Mouse (Mus musculus): Measurements from ENCODE around the gene Slc19a2.

Slc19a2 gene

GRCm38 (mm10) chr1:164252551-164252950, 3.7 kb downstream of the Slc19a2 start:
- no peak for DNase-seq (ENCODE audit: low spot score)

- no peak for DNase-seq (ENCODE audit: low spot score)
Measured at GRCm38 (mm10) chr1:164254836-164255235, 6.0 kb downstream of the Slc19a2 start.

DNA sequence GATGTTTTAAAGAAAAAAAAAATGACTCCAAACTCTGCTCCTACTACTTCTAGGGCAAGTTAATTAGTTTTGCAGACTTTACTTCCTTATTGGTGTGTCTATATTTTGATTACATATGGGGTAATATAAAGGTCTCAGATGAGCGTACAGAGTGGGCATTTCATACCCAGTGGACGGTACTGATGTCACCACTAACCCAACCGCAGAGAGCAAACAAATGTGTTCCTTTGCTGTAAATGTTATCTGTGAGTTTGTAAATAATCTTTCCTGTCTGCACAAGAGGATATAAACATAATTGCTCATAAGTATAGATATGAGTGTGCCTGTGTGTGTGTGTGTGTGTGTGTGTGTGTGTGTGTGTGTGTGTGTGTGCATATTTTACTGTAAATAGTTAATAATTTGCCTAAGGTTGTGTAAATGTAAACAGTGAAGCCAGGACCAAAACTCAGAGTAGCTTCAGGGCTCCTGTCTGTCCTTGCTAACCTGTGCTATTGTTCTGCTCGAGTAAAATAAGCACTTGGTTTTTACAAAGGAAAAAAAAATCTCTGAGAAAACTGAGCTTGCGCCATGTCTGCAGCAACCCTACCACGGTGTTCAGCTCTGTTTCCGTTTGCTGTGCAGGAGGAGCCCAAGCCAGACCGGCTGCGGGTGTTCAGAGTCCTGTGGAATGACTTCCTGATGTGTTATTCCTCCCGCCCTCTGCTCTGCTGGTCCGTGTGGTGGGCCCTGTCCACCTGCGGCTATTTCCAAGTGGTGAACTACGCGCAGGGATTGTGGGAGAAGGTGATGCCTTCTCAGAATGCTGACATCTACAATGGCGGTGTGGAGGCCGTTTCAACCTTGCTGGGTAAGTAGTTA, 11.6 kb downstream of the Slc19a2 start:
- DNase-seq (ENCODE audit: low spot score): no peak

DNA sequence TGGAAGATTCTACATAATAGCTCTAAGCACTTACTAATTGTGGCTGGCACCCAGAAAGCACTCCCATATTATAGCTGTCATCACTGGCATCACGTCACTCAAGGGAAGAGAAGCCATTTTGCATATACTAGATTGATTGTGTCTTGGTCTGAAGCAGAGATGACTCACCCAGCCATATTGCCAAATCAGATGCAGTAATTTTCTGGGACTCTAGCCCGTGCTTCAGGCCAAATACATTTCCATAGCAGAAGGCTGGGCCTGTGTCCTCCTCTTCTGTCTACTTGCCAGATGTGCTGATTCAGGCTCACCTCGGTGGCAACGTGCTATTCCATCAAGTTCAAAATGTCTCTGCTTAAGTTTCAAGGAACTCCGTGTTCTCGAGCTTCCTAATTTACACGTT, 12.7 kb downstream of the Slc19a2 start:
- DNase-seq (ENCODE audit: low spot score): peak; percentile 21

DNA sequence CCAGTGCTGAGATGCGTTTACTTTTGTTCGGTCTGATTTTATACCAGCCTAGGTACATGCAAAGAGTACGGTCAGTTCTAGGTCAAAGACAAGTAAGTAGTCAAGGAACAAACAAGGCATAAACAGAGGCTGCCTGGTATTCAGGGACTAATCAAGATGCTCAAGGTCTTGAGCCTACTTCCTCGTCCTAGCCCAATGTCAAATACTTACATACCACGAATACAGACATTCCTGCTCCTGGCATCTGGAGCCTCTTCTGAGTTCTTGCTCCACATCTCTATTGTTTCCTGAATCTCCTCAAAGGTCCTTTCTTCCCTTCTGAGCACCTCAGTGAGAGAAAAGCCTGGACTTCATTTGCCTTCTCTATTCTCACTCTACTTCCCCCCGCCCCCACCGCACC, 22.1 kb downstream of the Slc19a2 start:
- DNase-seq (ENCODE audit: low spot score): no peak

- DNase-seq (ENCODE audit: low spot score): no peak
Measured at GRCm38 (mm10) chr1:164273659-164274058, 24.8 kb downstream of the Slc19a2 start.

DNA sequence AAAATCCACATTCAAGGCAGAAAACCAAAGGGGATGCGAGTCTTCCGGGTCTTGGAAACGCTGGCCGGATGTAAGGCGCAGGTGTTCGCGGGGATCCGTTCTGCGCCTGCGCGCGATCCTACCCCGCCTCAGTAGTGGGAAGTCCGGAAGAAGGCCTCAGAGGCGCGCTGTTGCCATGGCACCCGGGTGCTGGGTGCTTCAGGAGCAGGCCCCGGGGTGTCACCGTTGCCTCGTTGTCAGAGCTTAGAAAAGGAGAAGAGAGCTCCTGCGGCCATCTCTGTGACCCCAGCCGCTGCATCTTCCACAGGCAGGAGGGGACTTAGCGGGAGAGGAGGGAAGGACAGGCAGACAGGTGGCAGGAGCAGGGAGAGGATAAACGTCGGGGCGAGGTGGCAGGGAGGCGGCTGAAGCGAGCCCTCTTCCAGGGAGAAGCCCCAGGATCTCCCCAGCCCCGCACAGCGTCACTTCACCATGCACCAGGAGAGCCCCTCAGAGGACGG, 26.7 kb downstream of the Slc19a2 start, which contains the start of gene Ccdc181:
Gene Ccdc181 (plus strand): TSS at position 131 of the 500 bp plus-strand sequence.
- DNase-seq (ENCODE audit: low spot score): peak; percentile 94

- DNase-seq (ENCODE audit: low spot score): no peak
Measured at GRCm38 (mm10) chr1:164276552-164276951, 27.7 kb downstream of the Slc19a2 start.

DNA sequence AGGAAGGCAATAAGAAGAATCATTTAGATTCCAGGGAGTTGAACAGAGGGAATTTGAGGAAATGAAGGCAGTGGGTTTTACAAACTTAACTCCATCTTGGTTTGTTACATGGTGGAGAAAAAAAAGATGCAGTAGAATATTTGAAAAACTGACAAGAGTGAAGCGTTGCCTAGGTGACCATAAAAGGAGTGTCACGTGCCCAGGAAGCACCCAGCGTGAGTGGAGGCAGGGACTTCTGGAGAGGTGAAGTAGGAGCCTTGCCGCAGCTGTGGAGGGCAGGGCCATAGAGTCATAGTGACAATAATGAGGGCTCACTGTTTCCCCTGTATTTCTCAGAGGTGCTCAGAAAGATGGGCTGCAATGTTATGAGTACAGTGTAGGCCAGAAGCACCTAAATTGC, 30.5 kb downstream of the Slc19a2 start:
- DNase-seq (ENCODE audit: low spot score): no peak

GRCm38 (mm10) chr1:164284007-164284406, 35.2 kb downstream of the Slc19a2 start:
- no peak for DNase-seq (ENCODE audit: low spot score)

- DNase-seq (ENCODE audit: low spot score): no peak
Measured at GRCm38 (mm10) chr1:164287406-164287805, 38.6 kb downstream of the Slc19a2 start.

GRCm38 (mm10) chr1:164292040-164292439, 43.2 kb downstream of the Slc19a2 start:
- no peak for DNase-seq (ENCODE audit: low spot score)

- no peak for DNase-seq (ENCODE audit: low spot score)
Measured at GRCm38 (mm10) chr1:164294071-164294470, 45.2 kb downstream of the Slc19a2 start.

DNA sequence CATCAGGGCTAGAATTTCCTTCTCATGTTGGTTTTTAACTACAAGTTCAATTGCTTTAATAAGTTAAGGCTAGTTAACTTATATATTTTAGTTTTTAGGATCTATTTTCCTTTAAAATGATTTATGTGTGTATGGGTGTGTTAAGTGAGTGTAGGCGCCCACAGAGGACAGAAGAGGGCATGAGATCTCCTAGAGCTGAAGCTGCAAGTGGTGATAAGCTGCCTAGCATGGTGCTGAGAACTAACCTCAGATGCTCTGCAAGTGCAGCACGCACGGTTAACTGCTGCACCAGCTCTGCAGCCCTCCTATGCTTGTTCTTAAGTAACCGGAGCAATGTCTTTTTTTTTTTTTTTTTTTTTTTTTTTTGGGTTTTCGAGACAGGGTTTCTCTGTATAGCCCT, 47.6 kb downstream of the Slc19a2 start:
- DNase-seq (ENCODE audit: low spot score): no peak

DNA sequence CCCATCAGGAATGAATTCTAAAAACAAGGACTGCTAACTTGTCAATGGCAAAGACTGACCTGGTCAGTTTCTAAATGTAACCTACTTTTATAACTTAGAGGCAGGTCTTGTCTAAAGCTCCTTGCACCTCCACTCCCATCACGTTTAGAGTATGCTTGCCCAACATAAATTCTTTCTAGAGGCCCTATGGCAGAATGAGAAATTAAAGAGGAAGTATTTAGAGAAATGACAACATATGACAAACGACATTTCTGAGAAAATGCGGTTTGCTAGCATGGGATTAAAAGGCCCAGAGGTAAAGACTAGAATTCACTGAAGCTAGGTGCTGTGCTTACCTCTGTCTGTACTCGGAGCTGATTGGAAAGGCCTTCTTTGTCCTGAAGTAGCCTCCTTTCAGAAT, 53.1 kb downstream of the Slc19a2 start:
- no peak for DNase-seq (ENCODE audit: low spot score)

GRCm38 (mm10) chr1:164303821-164304220, 55.0 kb downstream of the Slc19a2 start, which contains the start of gene Nme7:
Nme7 (plus strand) TSS chr1:164304121.
- no peak for DNase-seq (ENCODE audit: low spot score)

GRCm38 (mm10) chr1:164307124-164307751, 58.4 kb downstream of the Slc19a2 start, which contains the start of gene Blzf1:
Blzf1 (minus strand) TSS chr1:164307489.
- DNase-seq (ENCODE audit: low spot score): peak; percentile 99

DNA sequence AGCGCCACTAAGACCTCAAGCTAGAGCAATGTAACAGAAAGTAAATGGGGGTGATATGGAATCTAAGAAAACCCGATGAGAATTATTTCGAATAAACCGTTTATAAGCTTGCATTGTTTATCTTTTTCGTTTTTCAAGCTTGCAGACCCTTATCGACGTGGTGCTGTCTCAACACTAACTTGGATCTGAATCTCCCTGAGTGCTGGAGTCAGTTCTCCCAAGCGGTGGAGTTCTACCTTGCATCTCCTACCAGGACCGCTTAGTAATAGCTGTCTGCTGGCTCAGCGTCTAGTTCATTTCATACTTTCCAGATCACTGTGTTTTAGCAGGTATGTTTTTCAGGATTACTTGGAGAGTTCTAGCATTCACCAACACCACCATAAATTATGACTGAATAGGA, 59.1 kb downstream of the Slc19a2 start:
- no peak for DNase-seq (ENCODE audit: low spot score)

DNA sequence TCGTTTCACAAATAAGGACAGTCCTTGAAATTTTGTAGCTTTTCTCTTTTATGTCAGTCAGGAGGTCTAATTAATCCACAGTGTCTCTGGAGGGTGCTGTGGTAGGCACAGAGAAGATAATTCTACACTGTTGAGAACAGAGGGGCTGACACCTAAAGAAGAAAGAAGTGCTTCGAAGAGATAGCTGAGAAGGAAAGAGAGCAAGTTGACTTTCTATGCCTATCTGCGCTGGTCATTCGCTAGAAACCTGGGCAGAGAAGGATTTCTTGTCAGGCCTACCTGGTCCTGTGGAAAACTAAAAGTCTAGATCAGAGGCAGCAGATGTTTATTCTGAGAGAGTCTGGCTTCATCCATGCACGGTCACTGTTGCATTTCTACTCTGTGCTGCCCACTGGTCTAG, 65.2 kb downstream of the Slc19a2 start:
- no peak for DNase-seq (ENCODE audit: low spot score)

Data from urinary bladder, postnatal 14 days (tissue).